Mouse (Mus musculus): Measurements from ENCODE around the gene 1810024B03Rik.
"Not testable (repeated sequence)": the region's sequence is repeated elsewhere in the genome, so short reads cannot be mapped to it uniquely, and the experiment has no call there.

The 1810024B03Rik gene

GRCm38 (mm10) chr2:127207547-127208451 is at the start of gene 1810024B03Rik, which contains the start of gene Snrnp200:
1810024B03Rik (minus strand) TSS chr2:127208280.
Snrnp200 (plus strand) TSS chr2:127208386.
- peak; percentile 96 for DNase-seq (ENCODE audit: low read depth, low spot score)

- DNase-seq (ENCODE audit: low read depth, low spot score): no peak
These were observed 47.2 kb upstream of the 1810024B03Rik start for GRCm38 (mm10) chr2:127255294-127255693.

- no peak for DNase-seq (ENCODE audit: low read depth, low spot score)
These were observed 46.6 kb upstream of the 1810024B03Rik start for GRCm38 (mm10) chr2:127254604-127255134.

GRCm38 (mm10) chr2:127252787-127253186 is 44.7 kb upstream of the 1810024B03Rik start:
- DNase-seq (ENCODE audit: low read depth, low spot score): peak; percentile 9

GRCm38 (mm10) chr2:127251880-127252527 is 43.9 kb upstream of the 1810024B03Rik start:
- no peak for DNase-seq (ENCODE audit: low read depth, low spot score)

GRCm38 (mm10) chr2:127251457-127251856 is 43.4 kb upstream of the 1810024B03Rik start:
- DNase-seq (ENCODE audit: low read depth, low spot score): no peak

- DNase-seq (ENCODE audit: low read depth, low spot score): no peak
These were observed 42.4 kb upstream of the 1810024B03Rik start for GRCm38 (mm10) chr2:127250291-127251008.

GRCm38 (mm10) chr2:127248334-127249004 is 40.4 kb upstream of the 1810024B03Rik start:
- peak; percentile 12 for DNase-seq (ENCODE audit: low read depth, low spot score)

- DNase-seq (ENCODE audit: low read depth, low spot score): peak; percentile 100
These were observed 39.7 kb upstream of the 1810024B03Rik start, which contains the start of the genes Ciao1 and Tmem127 for GRCm38 (mm10) chr2:127247592-127248333. Ciao1 (minus strand) TSS chr2:127247816. Tmem127 (plus strand) TSS chr2:127247908.

GRCm38 (mm10) chr2:127240065-127240464 is 32.0 kb upstream of the 1810024B03Rik start:
- DNase-seq (ENCODE audit: low read depth, low spot score): no peak

GRCm38 (mm10) chr2:127237897-127238610 is 30.0 kb upstream of the 1810024B03Rik start:
- no peak for DNase-seq (ENCODE audit: low read depth, low spot score)

- no peak for DNase-seq (ENCODE audit: low read depth, low spot score)
These were observed 17.2 kb upstream of the 1810024B03Rik start for GRCm38 (mm10) chr2:127225261-127225660.

- DNase-seq (ENCODE audit: low read depth, low spot score): no peak
These were observed 9.7 kb upstream of the 1810024B03Rik start for GRCm38 (mm10) chr2:127217746-127218145.

- DNase-seq (ENCODE audit: low read depth, low spot score): no peak
These were observed 2.6 kb upstream of the 1810024B03Rik start for GRCm38 (mm10) chr2:127210701-127211100.

- DNase-seq (ENCODE audit: low read depth, low spot score): no peak
These were observed 331 bp upstream of the 1810024B03Rik start for GRCm38 (mm10) chr2:127208452-127208769.

GRCm38 (mm10) chr2:127206916-127207315 is 1.2 kb downstream of the 1810024B03Rik start:
- DNase-seq (ENCODE audit: low read depth, low spot score): no peak

GRCm38 (mm10) chr2:127205936-127206335 is 2.1 kb downstream of the 1810024B03Rik start:
- DNase-seq (ENCODE audit: low read depth, low spot score): not testable (repeated sequence)

- peak; percentile 72 for DNase-seq (ENCODE audit: low read depth, low spot score)
These were observed 3.1 kb downstream of the 1810024B03Rik start for GRCm38 (mm10) chr2:127204932-127205331.

- no peak for DNase-seq (ENCODE audit: low read depth, low spot score)
These were observed 18.5 kb downstream of the 1810024B03Rik start for GRCm38 (mm10) chr2:127189574-127189973.

All from mesoderm, embryonic 11.5 days (tissue).